Mouse (Mus musculus) urinary bladder, adult 18-20 months (tissue): ENCODE results near the gene Unc13d.
"Not testable (repeated sequence)": the region's sequence is repeated elsewhere in the genome, so short reads cannot be mapped to it uniquely, and the experiment has no call there.

Source experiments
- DNase-seq, 2 experiments: peaks; one replicate each; pipeline ENCODE4 v3.0.0; 2022; ENCODE audit warnings: low spot score in 2 of 2, mixed read lengths in 2 of 2

Unc13d gene

DNA sequence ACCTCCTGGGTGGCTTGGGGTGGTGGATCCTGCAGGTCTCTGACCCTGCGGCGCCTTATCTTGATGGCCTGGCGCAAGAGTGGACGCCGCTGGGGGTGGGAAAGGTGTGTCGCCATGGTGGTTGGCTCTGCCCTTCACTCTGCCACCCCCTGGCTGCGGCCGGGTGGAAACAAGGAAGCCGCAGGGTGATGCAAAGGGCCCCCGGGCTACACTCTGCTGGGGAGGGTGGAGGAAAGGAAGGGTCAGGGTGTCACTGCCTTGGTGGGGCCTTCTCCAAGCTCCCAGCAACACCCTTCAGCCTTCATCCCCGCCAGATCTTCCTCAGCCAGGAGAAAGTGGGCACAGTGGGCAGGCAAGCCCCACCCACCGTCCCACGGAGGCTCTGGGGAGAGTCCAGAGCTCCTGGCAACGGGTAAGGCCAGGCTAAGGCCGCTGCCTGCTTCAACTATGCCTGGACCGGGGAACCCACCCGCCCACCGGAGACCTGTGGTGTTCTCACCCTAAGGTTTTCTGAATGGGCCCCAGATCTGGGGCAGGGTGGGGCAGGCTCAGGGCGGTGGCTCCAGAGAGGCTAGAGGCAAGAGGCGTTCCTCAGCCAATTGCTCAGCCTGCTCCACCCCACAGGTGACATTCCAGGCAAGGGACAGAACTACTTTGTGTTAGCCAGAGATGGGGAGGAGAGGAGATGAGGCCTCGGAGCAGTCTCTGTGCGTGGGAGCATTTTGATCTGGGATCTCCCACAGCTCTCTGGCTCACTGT, at the start of gene Unc13d:
Unc13d (minus strand) TSS at position 516 of the 759 bp plus-strand sequence.
- peak; percentile 43 to 56 for DNase-seq

GRCm38 (mm10) chr11:116126261-116126660, 48.5 kb upstream of the Unc13d start:
- no peak for DNase-seq

DNA sequence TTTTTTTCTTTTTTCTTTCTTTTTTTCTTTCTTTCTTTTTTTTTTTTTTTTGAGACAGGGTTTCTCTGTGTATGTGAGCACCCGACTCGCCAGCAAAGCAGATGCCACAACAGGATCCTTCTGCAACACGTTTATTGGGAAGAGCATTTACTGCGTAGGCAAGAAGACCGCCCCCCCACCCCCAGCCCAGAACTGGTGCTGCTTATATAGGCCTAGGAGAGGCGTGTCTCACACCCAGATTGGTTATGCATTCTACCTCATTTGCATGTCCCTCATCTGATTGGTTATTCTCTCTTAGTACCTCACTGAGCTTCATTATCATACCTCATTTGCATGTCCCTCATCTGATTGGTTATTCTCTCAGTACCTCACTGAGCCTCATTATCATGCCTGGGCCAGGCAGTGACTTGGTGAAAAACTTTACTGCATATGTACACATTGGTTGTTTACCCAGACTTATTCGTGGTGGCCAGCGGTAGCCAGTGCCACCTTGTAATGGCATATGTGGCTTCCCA, 44.0 kb upstream of the Unc13d start:
- not testable (repeated sequence) for DNase-seq

DNA sequence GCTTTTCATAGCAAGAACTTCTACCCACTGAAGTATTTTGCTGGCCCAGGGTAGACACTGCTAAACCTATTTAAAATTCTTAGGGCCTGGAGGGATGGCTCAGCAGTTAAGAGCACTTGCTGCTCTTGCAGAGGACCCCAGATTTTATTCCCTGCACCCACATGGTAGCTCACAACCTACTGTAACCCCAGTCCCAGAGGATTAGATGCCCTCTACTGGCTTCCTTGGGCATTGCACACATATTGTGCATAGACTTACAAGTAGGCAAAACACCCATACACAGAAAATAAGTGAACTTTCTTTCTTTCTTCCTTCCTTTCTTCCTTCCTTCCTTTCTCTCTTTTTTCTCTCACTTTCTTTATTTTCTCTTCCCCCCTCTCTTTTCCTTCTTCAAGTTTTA, 40.1 kb upstream of the Unc13d start:
- DNase-seq: no peak

DNA sequence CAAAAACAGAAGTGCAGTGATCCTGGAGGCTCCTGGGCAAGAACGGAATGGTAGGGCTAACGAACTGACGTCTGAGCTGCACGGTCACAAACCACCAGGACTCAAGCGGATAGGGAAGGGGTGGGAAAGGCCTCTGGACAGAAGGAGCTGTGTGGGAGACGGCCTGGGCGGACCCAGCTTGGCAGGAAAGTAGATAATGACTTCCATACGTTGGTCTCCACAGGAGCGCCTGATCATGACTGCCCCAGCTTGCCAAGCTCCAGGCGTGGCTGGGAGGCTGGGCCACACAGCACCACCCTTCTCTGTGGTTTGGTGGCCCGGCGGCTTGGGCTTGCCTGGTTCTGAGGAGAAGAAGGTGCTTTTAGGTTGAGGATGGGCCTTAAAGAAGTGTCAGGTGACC, 39.5 kb upstream of the Unc13d start:
- DNase-seq: no peak

DNA sequence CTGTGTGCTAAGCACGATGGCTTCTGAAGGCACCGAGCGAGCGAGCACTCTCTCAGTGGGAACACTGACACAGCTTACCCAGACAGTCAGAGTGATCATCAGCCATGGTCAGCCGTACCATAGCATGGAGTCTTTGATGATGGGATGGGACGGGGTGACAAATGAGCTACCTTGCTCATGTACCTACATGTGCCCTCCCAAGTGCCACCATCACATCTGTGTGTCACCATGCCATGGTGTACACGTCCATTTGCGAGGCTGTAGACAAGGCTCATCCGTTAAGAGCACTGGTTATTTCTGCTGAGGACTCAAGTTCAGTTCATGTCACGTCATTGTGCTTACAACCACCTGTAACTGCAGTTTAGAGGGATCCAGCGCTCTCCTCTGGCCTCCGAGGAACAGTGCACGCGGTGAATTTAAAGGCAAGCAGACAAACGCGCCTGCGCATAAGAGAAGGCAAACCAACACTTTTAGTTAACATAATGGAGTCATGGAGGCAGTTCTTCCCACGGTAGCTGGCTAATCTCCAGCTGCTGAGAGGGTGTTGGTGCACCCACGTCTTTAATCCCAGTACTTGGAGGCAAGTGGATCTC, 33.9 kb upstream of the Unc13d start:
- no peak for DNase-seq

- DNase-seq: no peak
Measured at GRCm38 (mm10) chr11:116111067-116111466, 33.3 kb upstream of the Unc13d start.

- no peak for DNase-seq
Measured at GRCm38 (mm10) chr11:116110540-116110939, 32.8 kb upstream of the Unc13d start.

- DNase-seq: peak in 1 of 2 experiments; percentile 82
Measured at GRCm38 (mm10) chr11:116110131-116110530, 32.4 kb upstream of the Unc13d start.

DNA sequence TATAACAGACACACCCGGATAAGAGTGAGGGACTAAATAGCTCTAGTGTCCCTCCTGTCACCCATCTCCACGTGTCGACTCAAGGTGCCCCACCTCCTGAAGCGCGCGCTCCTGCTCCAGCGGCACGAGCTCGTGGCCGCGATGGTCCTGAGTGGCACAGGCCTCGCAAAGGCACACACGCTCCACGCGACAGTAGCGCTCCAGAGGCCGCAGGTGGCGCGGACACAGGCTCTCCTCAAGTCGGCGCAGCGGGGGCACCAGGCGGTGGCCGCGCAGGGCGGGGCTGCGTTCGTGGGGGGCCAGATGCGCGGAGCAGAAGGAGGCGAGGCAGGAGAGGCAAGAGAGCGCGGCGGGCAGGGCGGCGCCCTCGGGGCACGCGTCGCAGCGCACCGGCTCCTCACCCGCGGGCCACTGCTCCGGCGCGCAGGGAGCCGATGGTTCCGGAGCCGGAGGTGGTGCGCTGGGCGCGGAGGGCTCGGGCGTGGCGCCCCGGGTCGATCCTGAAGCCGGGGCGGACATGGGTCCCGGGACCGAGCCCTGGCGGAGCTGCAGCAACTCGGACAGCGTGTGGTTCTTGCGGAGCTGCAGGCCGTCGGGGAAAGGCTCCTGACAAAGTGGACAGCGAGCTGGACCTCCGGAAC, 31.8 kb upstream of the Unc13d start:
- no peak for DNase-seq

GRCm38 (mm10) chr11:116108464-116109137, 30.8 kb upstream of the Unc13d start:
- peak in 1 of 2 experiments; percentile 77 for DNase-seq

DNA sequence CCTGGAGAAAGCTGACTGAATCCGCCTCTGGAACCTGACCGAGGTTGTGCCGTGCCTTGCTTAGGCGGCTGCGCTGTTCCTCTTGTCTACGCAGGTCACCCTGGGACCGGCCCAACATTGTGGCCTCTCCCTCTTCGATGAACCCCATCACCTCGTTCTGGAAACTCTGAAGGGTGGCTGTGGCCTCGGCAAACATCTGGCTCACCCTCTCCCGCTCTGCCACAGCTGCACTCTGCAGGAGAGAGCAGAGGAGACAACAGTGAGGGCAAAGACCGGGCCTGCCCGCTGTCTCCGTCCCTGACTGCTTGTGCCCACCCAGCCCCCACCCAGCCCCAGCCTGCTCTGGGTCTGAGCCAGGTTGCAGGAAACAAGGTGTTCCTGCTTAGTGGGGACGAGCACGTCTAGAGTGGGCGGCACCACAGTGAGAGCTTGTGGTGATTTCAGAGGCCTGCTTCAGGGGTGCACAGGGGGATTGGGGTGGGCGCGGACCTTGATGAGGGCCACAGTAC, 30.1 kb upstream of the Unc13d start:
- no peak for DNase-seq

- DNase-seq: no peak
Measured at GRCm38 (mm10) chr11:116106963-116107776, 29.4 kb upstream of the Unc13d start.

- DNase-seq: no peak
Measured at GRCm38 (mm10) chr11:116106154-116106962, 28.6 kb upstream of the Unc13d start.

- DNase-seq: no peak
Measured at GRCm38 (mm10) chr11:116105065-116105464, 27.3 kb upstream of the Unc13d start.

GRCm38 (mm10) chr11:116104006-116104646, 26.4 kb upstream of the Unc13d start:
- DNase-seq: peak in 1 of 2 experiments; percentile 77

- DNase-seq: no peak
Measured at GRCm38 (mm10) chr11:116103572-116103971, 25.8 kb upstream of the Unc13d start.

DNA sequence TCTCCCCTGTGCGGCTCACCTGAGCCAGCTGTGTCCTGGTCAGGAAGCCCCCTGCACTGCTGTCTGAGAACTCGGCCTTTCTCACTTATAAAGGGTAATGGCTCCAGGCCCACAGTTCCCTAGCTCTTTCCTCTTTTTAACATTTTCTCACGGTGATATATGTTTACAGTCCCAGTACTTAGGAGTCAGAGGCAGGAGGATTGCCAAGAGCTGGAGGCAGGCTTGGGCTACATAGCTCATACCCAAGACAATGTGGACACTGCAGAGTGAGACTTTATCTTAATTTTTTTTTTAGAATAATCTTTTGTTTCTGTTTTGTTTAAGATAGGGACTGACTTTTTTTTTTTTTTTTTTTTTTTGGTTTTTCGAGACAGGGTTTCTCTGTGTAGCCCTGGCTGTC, 24.7 kb upstream of the Unc13d start:
- no peak for DNase-seq

DNA sequence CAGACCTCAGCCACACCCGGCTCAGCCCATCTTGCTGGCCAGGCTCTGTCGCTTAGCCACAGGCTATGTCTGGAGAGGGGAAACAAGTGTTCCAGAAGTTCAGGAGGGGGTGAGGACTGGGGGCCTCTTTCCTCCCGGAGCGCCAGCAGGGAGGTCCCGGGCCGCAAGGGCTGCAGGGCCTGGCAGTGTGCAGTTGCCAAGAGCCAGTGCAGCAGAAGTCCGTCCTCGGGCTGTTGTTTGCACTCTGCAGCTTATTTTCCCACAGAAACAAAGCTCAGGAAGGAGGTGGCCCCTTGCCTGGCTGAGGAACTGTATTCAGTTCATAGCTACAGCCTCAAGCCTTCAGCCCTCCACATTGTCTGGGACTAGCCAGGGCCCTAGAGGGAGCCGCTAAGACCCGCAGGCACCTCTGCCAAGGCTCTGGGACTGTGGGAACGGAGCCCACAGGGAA, 24.2 kb upstream of the Unc13d start:
- DNase-seq: peak in 1 of 2 experiments; percentile 57
